Mouse (Mus musculus): ENCODE data around the gene Fam189a1.

Fam189a1 gene

DNA sequence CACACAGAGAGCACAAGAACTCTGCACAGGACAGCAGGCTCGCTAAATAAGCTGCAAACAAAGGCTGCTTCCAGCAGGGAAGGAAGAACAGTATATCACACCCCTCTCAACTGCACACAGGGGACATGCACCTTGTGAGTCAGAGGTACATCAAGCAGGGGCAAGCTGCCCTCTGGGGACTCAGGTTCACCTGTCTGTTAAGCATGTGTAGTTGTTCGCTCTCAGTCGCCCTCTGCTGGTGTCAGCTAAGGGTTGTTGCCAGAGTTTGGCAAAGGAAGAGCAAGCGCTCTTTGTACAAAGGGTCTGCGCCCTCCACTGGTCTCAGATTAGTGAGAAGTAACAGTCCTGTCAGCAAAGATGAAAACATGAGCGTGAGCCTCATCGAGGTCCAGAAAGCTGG lies 426.6 kb downstream of the Fam189a1 start:
- peak in 1 of 2 experiments; percentile 73 for DNase-seq (ENCODE audit: low spot score in 2 of 2)

DNA sequence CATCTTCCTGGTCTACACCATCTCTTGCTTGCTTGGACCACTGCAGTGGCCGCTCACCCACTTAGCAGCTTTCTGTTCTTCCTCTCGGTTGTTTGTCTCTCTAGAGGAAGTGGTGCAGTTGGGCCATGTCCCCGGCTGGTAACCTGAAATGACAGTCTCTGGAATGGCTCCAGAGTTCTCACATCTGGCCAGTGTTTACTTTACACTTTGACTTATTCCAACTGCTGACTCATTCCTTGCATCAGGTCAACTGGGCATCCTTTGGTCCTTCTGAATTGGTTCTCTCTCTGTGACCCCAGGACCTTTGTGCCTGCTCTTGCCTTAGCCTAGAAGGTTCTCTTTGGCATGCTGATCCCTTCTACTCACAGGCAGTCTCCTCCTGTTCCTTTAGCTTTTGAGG lies 427.6 kb downstream of the Fam189a1 start:
- DNase-seq (ENCODE audit: low spot score in 2 of 2): no peak

DNA sequence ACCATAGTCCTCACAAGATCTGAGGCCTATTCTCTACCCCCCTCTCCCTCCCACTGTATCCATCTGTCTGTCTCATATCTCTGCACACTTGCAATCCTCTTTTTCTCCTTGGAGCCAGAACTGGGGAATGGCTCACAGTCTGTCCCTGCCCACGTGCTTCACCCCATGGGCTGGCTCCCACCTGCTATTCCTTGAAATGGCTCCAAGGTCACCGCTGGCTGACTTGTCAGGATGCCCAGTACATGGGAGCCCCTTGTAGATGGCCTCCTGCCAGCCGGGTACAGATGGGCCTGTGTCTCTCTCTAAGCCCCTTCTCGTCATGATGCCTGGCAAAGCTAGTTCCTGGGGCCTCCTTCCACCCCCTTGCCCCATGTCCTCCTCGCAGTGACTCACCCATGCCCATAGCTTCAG lies 428.2 kb downstream of the Fam189a1 start:
- no peak for DNase-seq (ENCODE audit: low spot score in 2 of 2)

DNA sequence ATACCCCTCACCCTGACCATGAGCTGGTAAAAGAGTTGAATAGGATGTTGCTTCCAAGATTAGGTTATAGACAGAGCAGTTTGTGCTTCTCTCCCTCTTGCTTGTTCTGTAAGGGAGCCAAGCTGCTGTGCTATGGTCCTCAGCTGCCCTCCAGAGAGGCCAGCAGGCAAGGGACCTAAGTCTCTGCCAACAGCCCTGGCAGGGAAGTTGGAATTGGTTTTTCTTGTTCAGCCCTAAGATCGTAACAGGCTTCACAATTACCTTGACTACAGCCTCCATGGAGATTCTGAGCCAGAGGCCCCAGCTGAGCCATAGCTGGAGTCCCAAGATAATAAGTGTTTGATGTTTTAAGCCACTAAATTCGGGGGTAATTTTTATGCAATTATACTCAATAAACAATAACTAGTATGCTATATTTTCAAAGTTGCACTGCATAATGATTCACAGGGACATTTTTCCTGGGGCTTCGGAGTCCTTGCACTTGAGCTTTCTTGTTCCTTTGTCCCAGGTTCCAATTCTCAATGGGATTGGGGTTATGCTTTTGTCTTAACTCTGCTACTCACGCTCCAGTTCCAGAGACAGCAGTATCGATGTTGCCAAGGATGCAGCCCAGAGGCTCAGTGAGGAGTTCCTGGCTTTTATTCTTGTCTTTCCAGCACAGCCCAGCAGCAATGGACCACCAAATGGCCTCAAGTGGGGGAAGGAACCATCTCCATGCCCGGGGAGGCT lies 430.2 kb downstream of the Fam189a1 start:
- DNase-seq (ENCODE audit: low spot score in 2 of 2): no peak

DNA sequence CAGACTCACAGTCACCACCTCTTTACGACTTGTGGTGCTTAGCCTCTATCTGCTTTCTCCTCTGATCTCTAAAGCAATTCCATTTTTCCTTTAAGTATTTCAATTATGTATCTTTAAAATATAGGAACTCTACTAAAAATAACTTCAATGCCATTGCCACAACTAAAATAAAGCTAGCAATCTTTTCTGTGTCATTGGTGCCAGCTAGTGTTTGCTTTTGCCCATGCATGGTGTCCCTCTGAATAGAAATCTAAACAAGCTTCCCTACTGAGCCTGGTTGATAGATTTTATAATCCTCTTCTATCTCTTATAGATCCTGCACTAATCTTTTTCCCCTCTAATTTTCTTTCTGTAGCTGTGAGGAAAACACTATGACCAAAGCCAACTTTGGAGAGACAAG lies 432.0 kb downstream of the Fam189a1 start:
- no peak for DNase-seq (ENCODE audit: low spot score in 2 of 2)

DNA sequence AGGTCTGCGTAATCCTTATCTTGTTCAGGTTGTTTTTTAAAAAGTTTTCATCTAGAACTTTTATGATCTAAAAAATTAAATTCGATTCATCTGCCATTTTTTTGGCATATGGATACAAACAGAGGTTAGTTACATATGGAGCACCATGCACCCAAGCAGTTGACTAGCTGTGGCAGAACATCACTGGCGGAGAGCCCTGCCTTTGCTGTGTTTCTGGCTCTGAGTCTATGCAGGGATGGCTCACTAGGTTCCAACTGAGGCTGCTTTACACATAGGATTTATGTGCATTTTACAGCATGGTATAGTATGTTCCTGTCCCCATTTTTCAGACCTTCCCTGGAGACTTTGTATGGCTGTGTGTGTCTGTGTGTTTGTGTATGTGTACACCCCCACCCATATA lies 433.1 kb downstream of the Fam189a1 start:
- no peak for DNase-seq (ENCODE audit: low spot score in 2 of 2)

DNA sequence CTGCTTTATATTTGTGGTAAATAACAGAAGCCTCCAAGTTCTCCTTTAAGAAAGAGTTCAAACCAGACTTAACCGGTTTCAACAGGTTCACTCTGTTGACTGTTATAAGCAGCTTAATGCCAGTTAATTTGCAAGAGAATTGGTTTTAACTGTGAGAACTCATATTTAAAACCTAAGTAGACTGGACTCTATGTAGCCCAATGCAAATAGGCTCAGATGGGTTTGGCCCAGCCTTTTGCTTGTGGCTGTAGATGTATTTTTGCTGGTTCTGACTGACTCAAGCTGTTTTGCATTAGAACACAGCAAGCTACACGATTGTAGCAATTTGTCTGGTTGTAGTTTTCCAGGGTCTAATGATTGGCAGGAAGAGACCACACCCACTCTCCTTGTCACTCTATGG lies 440.1 kb downstream of the Fam189a1 start:
- DNase-seq (ENCODE audit: low spot score in 2 of 2): no peak

GRCm38 (mm10) chr7:64709520-64710262 lies 446.7 kb downstream of the Fam189a1 start:
- no peak for DNase-seq (ENCODE audit: low spot score in 2 of 2)

DNA sequence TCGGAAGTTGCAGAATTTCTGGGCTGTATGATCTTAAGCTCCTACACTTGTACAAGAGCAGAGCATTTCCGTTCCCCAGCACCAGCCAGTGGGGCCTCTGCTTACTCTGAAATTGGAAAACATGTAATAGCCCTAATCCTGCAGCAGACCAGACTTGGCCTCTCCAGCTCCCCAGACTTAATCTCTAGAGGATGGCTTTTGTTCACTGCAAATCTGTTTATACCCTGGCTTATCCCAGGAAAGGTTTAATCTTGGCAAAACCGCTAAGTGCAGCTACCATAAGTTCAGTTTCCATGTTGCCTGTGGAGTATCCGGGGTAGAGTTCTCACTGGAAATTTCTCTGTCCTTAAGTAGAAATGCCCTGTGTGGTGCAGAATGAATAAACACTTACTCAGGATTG lies 448.2 kb downstream of the Fam189a1 start:
- no peak for DNase-seq (ENCODE audit: low spot score in 2 of 2)
